Mouse (Mus musculus): Measurements from ENCODE around the gene Vwa2. TPM values are rescaled to one million over a fixed set of nuclear protein-coding genes. Genes with fewer than 3 reads are reported as not detected.

Vwa2 gene
- polyA plus RNA-seq, 1 experiment = not detected

DNA sequence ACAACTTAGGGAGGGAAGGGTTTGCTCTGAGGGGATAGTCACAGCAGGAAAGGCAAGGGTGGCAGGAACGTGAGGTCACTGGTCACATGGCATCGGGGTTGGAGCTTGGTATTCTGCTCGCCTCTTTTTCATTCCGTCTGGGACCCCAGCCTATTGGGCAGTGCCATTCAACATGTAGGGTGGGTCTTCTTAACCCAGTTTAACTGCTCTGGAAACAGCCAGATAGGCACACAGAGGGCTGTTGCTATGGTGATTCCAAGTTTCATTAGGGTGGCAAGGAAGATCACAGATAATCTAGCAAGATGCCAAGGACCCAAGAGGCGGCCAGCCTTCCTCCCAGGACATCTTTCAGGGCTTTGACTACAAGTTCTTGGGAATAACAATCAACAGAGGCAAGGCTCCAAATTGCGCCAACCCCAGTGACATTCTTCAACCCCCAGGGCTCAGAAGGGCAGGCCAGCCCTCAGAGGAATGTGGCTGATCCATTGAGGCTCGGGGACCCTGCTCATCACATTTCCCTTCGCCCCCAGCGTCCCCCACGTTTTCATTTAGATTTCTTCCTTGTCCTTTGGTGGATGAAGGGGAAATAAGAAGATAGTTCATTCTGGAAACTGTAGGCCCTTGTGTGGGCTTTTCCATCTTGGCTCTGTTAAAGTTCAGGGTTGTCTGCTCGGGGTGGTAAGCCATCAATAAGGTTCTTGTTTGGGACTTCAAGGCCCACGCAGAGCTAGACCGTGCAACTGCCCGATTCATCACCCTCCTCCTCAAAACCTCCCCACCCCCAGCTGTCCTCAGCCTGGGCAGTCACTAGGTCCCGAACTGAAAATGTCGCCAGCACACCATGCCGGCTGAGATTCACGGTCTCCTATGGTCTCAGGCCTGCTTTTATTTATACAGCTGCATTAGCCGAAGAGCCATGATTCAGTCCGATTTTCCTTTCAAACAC, 81.8 kb downstream of the Vwa2 start:
- Histone ChIP-seq H3K4me1 (no peaks in the 10 kb centered on the region), H3K27me3 (replicated peaks) (peaks cover 10% of the 10 kb centered on the region), H3K36me3 (replicated peaks; ENCODE audit: low read length) (no peaks in the 10 kb centered on the region), H3K9me3 (no peaks in the 10 kb centered on the region), H3K4me3 (replicated peaks) (no peak overlapping the region)
- no peak for TF ChIP-seq FLI1 (IDR thresholded peaks at IDR 0.05; ENCODE audit: low read length)
- no peak for TF ChIP-seq GATA1 (IDR thresholded peaks at IDR 0.05; ENCODE audit: borderline replicate concordance, low read length)

- Histone ChIP-seq H3K4me1 (no peaks in the 10 kb centered on the region), H3K9me3 (0 out of 2 replicates have a peak, but pooled peaks cover 7% of the 10 kb centered on the region), H3K27me3 (replicated peaks) (peaks cover 9% of the 10 kb centered on the region), H3K4me3 (replicated peaks) (no peak overlapping the region), H3K36me3 (replicated peaks; ENCODE audit: low read length) (no peaks in the 10 kb centered on the region)
- TF ChIP-seq GATA1 (IDR thresholded peaks at IDR 0.05; ENCODE audit: borderline replicate concordance, low read length) (no peak), FLI1 (IDR thresholded peaks at IDR 0.05; ENCODE audit: low read length) (no peak)
Measured at GRCm38 (mm10) chr19:56958011-56958410, 84.0 kb downstream of the Vwa2 start.

GRCm38 (mm10) chr19:56958582-56959021, 84.6 kb downstream of the Vwa2 start:
- Histone ChIP-seq H3K27me3 (replicated peaks) (peaks cover 7% of the 10 kb centered on the region), H3K4me3 (replicated peaks) (no peak overlapping the region), H3K9me3 (0 out of 2 replicates have a peak, but pooled peaks cover 7% of the 10 kb centered on the region), H3K4me1 (no peaks in the 10 kb centered on the region), H3K36me3 (replicated peaks; ENCODE audit: low read length) (no peaks in the 10 kb centered on the region)
- TF ChIP-seq GATA1 (IDR thresholded peaks at IDR 0.05; ENCODE audit: borderline replicate concordance, low read length) = no peak
- no peak for TF ChIP-seq FLI1 (IDR thresholded peaks at IDR 0.05; ENCODE audit: low read length)

- TF ChIP-seq FLI1 (IDR thresholded peaks at IDR 0.05; ENCODE audit: low read length) (no peak), GATA1 (IDR thresholded peaks at IDR 0.05; ENCODE audit: borderline replicate concordance, low read length) (no peak)
- H3K4me3 ChIP-seq (replicated peaks) = no peak overlapping the region
- H3K4me1 ChIP-seq = no peaks in the 10 kb centered on the region
- 0 out of 2 replicates have a peak, but pooled peaks cover 7% of the 10 kb centered on the region for H3K9me3 ChIP-seq
- no peaks in the 10 kb centered on the region for H3K36me3 ChIP-seq (replicated peaks; ENCODE audit: low read length)
- H3K27me3 ChIP-seq (replicated peaks) = peaks cover 8% of the 10 kb centered on the region
Measured at GRCm38 (mm10) chr19:56959057-56959456, 85.0 kb downstream of the Vwa2 start.

DNA sequence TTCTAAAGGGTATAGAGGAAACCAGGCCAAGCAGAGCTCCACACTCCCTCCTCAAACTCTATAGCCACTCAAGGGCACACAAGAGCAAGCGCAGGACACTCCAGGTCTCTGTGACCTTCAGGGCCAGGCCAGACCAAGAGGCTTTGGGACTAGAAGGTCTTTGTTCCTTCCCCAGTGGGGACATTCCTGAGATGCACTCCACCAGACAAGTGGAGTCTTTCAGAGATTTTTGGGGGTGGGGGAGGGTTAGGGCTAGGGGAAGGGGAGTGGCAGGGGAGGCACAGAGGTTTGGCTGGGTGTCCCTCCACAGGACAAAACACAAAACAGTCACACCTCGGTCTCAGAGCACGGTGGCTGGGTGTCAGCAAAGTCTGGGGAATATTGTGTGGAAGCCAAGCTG, 85.6 kb downstream of the Vwa2 start:
- no peaks in the 10 kb centered on the region for H3K4me1 ChIP-seq
- no peak overlapping the region for H3K4me3 ChIP-seq (replicated peaks)
- 0 out of 2 replicates have a peak, but pooled peaks cover 7% of the 10 kb centered on the region for H3K9me3 ChIP-seq
- H3K36me3 ChIP-seq (replicated peaks; ENCODE audit: low read length) = no peaks in the 10 kb centered on the region
- H3K27me3 ChIP-seq (replicated peaks) = peaks cover 7% of the 10 kb centered on the region
- TF ChIP-seq FLI1 (IDR thresholded peaks at IDR 0.05; ENCODE audit: low read length) = no peak
- no peak for TF ChIP-seq GATA1 (IDR thresholded peaks at IDR 0.05; ENCODE audit: borderline replicate concordance, low read length)

Other genes starting within 250 kb of the Vwa2 start
- not detected in 2 replicates for gene Adrb1, start 152.1 kb upstream of the Vwa2 start, polyA plus RNA-seq (2012; ENCODE audit: insufficient read depth, low replicate concordance)
- gene Ccdc186, start 52.1 kb upstream of the Vwa2 start, polyA plus RNA-seq (2012; ENCODE audit: insufficient read depth, low replicate concordance) = 0.72 TPM in 1 of 2 replicates, not detected in the other
- gene Tdrd1, start 48.0 kb upstream of the Vwa2 start, polyA plus RNA-seq (2012; ENCODE audit: insufficient read depth, low replicate concordance) = not detected in 2 replicates
- not detected in 2 replicates for gene Afap1l2, start 134.0 kb downstream of the Vwa2 start, polyA plus RNA-seq (2012; ENCODE audit: insufficient read depth, low replicate concordance)